Mouse (Mus musculus) midbrain, embryonic 15.5 days (tissue): Measurements from ENCODE around the gene Arhgap27. TPM values are rescaled to one million over a fixed set of nuclear protein-coding genes. Genes with fewer than 3 reads are reported as not detected.
"Not testable (repeated sequence)": the region's sequence is repeated elsewhere in the genome, so short reads cannot be mapped to it uniquely, and the experiment has no call there.

ENCODE experiments used
- ATAC-seq: fragments of 200-750 bp; cut with Nextera tagmentation; replicated peaks from 2 replicates; pipeline ENCODE4 v1.8.0; 2017; ENCODE audit warnings: moderate TSS enrichment
- H3K27ac ChIP-seq: fragments of 300-500 bp; sonication (generic); 2 replicates; pipeline ENCODE4 v1.5.1; 2015; ENCODE audit warnings: mild to moderate bottlenecking, inconsistent platforms
- H3K27me3 ChIP-seq: fragments of 300-500 bp; sonication (generic); replicated peaks from 2 replicates; pipeline ENCODE4 v1.6.1; 2015; ENCODE audit warnings: inconsistent platforms
- H3K36me3 ChIP-seq: fragments of 300-500 bp; sonication (generic); replicated peaks from 2 replicates; pipeline ENCODE4 v1.6.1; 2015; ENCODE audit warnings: inconsistent platforms
- H3K4me1 ChIP-seq: fragments of 300-500 bp; sonication (generic); 2 replicates; pipeline ENCODE4 v1.6.1; 2015; ENCODE audit warnings: inconsistent platforms
- H3K4me2 ChIP-seq: fragments of 300-500 bp; sonication (generic); 2 replicates; pipeline ENCODE4 v1.6.1; 2015; ENCODE audit warnings: inconsistent platforms, mild to moderate bottlenecking, moderate library complexity
- H3K4me3 ChIP-seq: fragments of 300-500 bp; sonication (generic); 2 replicates; pipeline ENCODE4 v1.5.1; 2015; ENCODE audit warnings: mild to moderate bottlenecking, inconsistent platforms
- H3K9ac ChIP-seq: fragments of 300-500 bp; sonication (generic); 2 replicates; pipeline ENCODE4 v1.6.1; 2015; ENCODE audit warnings: mild to moderate bottlenecking, inconsistent platforms
- H3K9me3 ChIP-seq: fragments of 300-500 bp; sonication (generic); 2 replicates; pipeline ENCODE4 v1.6.1; 2016; ENCODE audit warnings: inconsistent platforms
- WGBS: fragments of 180-500 bp; shearing (Covaris S2); methylation state at CpG from one replicate; pipeline ENCODE4 v1.1.7; 2015; ENCODE audit warnings: mixed read lengths; 5-methylcytosine and 5-hydroxymethylcytosine counted together
- polyA plus RNA-seq: library from polyadenylated mRNA; unstranded; fragments of >200 nt; fragmentation: Nextera tagmentation; extraction: Ambion mirVana; gene quantifications from 2 replicates; pipeline ENCODE4 v1.2.1, GENCODE M21; 2015

The Arhgap27 gene
- polyA plus RNA-seq, 1 experiment from 2014 or later, result 4.6 TPM

GRCm38 (mm10) chr11:103294772-103295171 is 68.7 kb downstream of the Arhgap27 start:
- no peak overlapping the region for H3K4me2 ChIP-seq
- no peaks in the 10 kb centered on the region for H3K4me1 ChIP-seq
- no peak overlapping the region for H3K27ac ChIP-seq
- H3K27me3 ChIP-seq, result no peaks in the 10 kb centered on the region
- no peak overlapping the region for H3K9ac ChIP-seq
- 90% methylated on average over 7 of the region's 7 CpGs for WGBS
- no peak overlapping the region for H3K4me3 ChIP-seq
- H3K9me3 ChIP-seq, result no peaks in the 10 kb centered on the region
- ATAC-seq, result no peak
- no peaks in the 10 kb centered on the region for H3K36me3 ChIP-seq

GRCm38 (mm10) chr11:103294066-103294465 is 69.4 kb downstream of the Arhgap27 start:
- H3K9me3 ChIP-seq, result no peaks in the 10 kb centered on the region
- H3K27me3 ChIP-seq, result no peaks in the 10 kb centered on the region
- WGBS, result 92% methylated on average over 6 of the region's 6 CpGs
- H3K36me3 ChIP-seq, result no peaks in the 10 kb centered on the region
- no peaks in the 10 kb centered on the region for H3K4me1 ChIP-seq
- H3K9ac ChIP-seq, result no peak overlapping the region
- H3K4me2 ChIP-seq, result no peak overlapping the region
- H3K4me3 ChIP-seq, result no peak overlapping the region
- ATAC-seq, result no peak
- no peak overlapping the region for H3K27ac ChIP-seq

- Histone ChIP-seq H3K4me3 (no peak overlapping the region), H3K9ac (no peak overlapping the region), H3K36me3 (no peaks in the 10 kb centered on the region), H3K27me3 (no peaks in the 10 kb centered on the region), H3K4me2 (no peak overlapping the region), H3K27ac (no peak overlapping the region), H3K4me1 (no peaks in the 10 kb centered on the region), H3K9me3 (no peaks in the 10 kb centered on the region)
- ATAC-seq, result no peak
- WGBS, result 83% methylated on average over 5 of the region's 5 CpGs
Measured at GRCm38 (mm10) chr11:103292890-103293287, 70.6 kb downstream of the Arhgap27 start.

GRCm38 (mm10) chr11:103292152-103292889 is 71.2 kb downstream of the Arhgap27 start:
- Histone ChIP-seq H3K4me3 (no peak overlapping the region), H3K9ac (no peak overlapping the region), H3K27ac (0 out of 2 replicates have a peak overlapping the region, but pooled peaks have one; percentile 17), H3K4me2 (0 out of 2 replicates have a peak overlapping the region, but pooled peaks have one; percentile 7), H3K4me1 (no peaks in the 10 kb centered on the region), H3K9me3 (no peaks in the 10 kb centered on the region), H3K27me3 (no peaks in the 10 kb centered on the region), H3K36me3 (no peaks in the 10 kb centered on the region)
- no peak for ATAC-seq
- WGBS, result 21% methylated on average over 14 of the region's 14 CpGs

- H3K4me3 ChIP-seq, H3K27ac ChIP-seq, H3K27me3 ChIP-seq, H3K4me2 ChIP-seq, H3K4me1 ChIP-seq, ATAC-seq, H3K36me3 ChIP-seq, H3K9me3 ChIP-seq, H3K9ac ChIP-seq: not testable (repeated sequence)
- 90% methylated on average over 7 of the region's 7 CpGs for WGBS
Measured at GRCm38 (mm10) chr11:103290841-103291240, 72.7 kb downstream of the Arhgap27 start.

GRCm38 (mm10) chr11:103288291-103288963 is 75.1 kb downstream of the Arhgap27 start:
- H3K27me3 ChIP-seq, result no peaks in the 10 kb centered on the region
- no peaks in the 10 kb centered on the region for H3K36me3 ChIP-seq
- H3K9me3 ChIP-seq, result no peaks in the 10 kb centered on the region
- H3K4me3 ChIP-seq, result no peak overlapping the region
- WGBS, result 80% methylated on average over 16 of the region's 16 CpGs
- H3K27ac ChIP-seq, result no peak overlapping the region
- ATAC-seq, result no peak
- H3K4me1 ChIP-seq, result no peaks in the 10 kb centered on the region
- H3K9ac ChIP-seq, result no peak overlapping the region
- H3K4me2 ChIP-seq, result no peak overlapping the region

GRCm38 (mm10) chr11:103286910-103287309 is 76.6 kb downstream of the Arhgap27 start:
- H3K9me3 ChIP-seq, result no peaks in the 10 kb centered on the region
- no peak overlapping the region for H3K4me2 ChIP-seq
- 94% methylated on average over 5 of the region's 5 CpGs for WGBS
- no peaks in the 10 kb centered on the region for H3K27me3 ChIP-seq
- no peak overlapping the region for H3K4me3 ChIP-seq
- H3K4me1 ChIP-seq, result no peaks in the 10 kb centered on the region
- no peaks in the 10 kb centered on the region for H3K36me3 ChIP-seq
- no peak for ATAC-seq
- no peak overlapping the region for H3K9ac ChIP-seq
- no peak overlapping the region for H3K27ac ChIP-seq

- whole genome bisulfite sequencing, result 64% methylated on average over 6 of the region's 6 CpGs
- Histone ChIP-seq H3K4me2 (no peak overlapping the region), H3K27ac (no peak overlapping the region), H3K4me3 (no peak overlapping the region), H3K9ac (no peak overlapping the region), H3K27me3 (no peaks in the 10 kb centered on the region), H3K9me3 (no peaks in the 10 kb centered on the region), H3K36me3 (no peaks in the 10 kb centered on the region), H3K4me1 (no peaks in the 10 kb centered on the region)
- ATAC-seq, result no peak
Measured at GRCm38 (mm10) chr11:103285951-103286350, 77.5 kb downstream of the Arhgap27 start.

- Histone ChIP-seq H3K27ac (no peak overlapping the region), H3K9ac (no peak overlapping the region), H3K9me3 (no peaks in the 10 kb centered on the region), H3K4me2 (no peak overlapping the region), H3K4me1 (no peaks in the 10 kb centered on the region), H3K36me3 (no peaks in the 10 kb centered on the region), H3K27me3 (no peaks in the 10 kb centered on the region), H3K4me3 (no peak overlapping the region)
- no peak for ATAC-seq
- WGBS, result 84% methylated on average over 10 of the region's 10 CpGs
Measured at GRCm38 (mm10) chr11:103285276-103285675, 78.2 kb downstream of the Arhgap27 start.

GRCm38 (mm10) chr11:103281784-103282183 is 81.7 kb downstream of the Arhgap27 start:
- Histone ChIP-seq H3K4me3 (no peak overlapping the region), H3K27me3 (no peaks in the 10 kb centered on the region), H3K36me3 (no peaks in the 10 kb centered on the region), H3K4me1 (no peaks in the 10 kb centered on the region), H3K4me2 (no peak overlapping the region), H3K9ac (no peak overlapping the region), H3K27ac (no peak overlapping the region), H3K9me3 (no peaks in the 10 kb centered on the region)
- 83% methylated on average over 7 of the region's 7 CpGs for WGBS
- ATAC-seq, result no peak
